Mouse (Mus musculus): ENCODE data around the gene Cdk11b.

DNA sequence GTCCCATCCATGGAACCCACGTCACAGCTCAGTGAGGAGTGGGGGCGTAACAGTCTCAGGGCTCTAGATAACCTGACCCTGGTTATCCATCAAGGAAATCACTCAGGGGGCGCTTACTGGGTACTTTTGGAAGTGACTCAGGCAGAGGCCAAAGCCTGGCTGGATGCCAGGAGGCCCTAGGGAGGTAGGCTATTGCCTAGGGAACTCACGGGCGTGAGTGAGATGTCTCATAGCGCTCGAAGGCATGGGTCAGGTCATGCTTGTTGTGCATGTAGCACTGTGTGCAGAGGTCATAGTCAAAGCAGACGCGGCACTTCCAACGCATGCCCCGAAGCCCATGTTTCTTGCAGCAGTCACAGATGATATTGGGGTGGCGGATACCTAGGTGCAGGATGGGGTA, 36.0 kb downstream of the Cdk11b start:
- no peak for TF ChIP-seq CTCF (IDR thresholded peaks at IDR 0.05)
- TF ChIP-seq EP300 (IDR thresholded peaks at IDR 0.05) = no peak

All from lung, postnatal 0 days (tissue).